Mouse (Mus musculus) myocyte (in vitro differentiated cells): Measurements from ENCODE around the gene Cyp2j13.

Experiments used
- CEBPB ChIP-seq: IDR thresholded peaks from 2 replicates; pipeline ENCODE4 v1.6.1; 2011; ENCODE audit warnings: mild to moderate bottlenecking, moderate library complexity; ENCODE audit not compliant: poor library complexity, insufficient read depth, severe bottlenecking
- E2F4 ChIP-seq: IDR thresholded peaks from one replicate; pipeline ENCODE4 v1.6.1; 2011; ENCODE audit warnings: mild to moderate bottlenecking, control low read depth, moderate library complexity; ENCODE audit not compliant: insufficient read depth
- MYOD1 ChIP-seq, 3 experiments: IDR thresholded peaks; one replicate each; pipeline ENCODE4 v1.6.1; 2011; ENCODE audit warnings: control low read depth in 2 of 3, low read depth in 2 of 3, mild to moderate bottlenecking in 2 of 3, moderate library complexity in 1 of 3; ENCODE audit not compliant: insufficient read length in 2 of 3, control insufficient read depth in 1 of 3
- MYOG ChIP-seq, 3 experiments: IDR thresholded peaks; one replicate each; pipeline ENCODE4 v1.6.1; 2011; ENCODE audit warnings: control low read depth in 2 of 3, low read depth in 2 of 3, mild to moderate bottlenecking in 2 of 3; ENCODE audit not compliant: insufficient read length in 2 of 3, control insufficient read depth in 1 of 3, insufficient read depth in 1 of 3
- POLR2A ChIP-seq: IDR thresholded peaks from one replicate; pipeline ENCODE4 v1.6.1; 2011; ENCODE audit warnings: low read depth, mild to moderate bottlenecking, control low read depth, moderate library complexity; ENCODE audit not compliant: insufficient read length
- USF1 ChIP-seq: IDR thresholded peaks from one replicate; pipeline ENCODE4 v1.6.1; 2011; ENCODE audit warnings: low read depth, mild to moderate bottlenecking, control low read depth, moderate library complexity

DNA sequence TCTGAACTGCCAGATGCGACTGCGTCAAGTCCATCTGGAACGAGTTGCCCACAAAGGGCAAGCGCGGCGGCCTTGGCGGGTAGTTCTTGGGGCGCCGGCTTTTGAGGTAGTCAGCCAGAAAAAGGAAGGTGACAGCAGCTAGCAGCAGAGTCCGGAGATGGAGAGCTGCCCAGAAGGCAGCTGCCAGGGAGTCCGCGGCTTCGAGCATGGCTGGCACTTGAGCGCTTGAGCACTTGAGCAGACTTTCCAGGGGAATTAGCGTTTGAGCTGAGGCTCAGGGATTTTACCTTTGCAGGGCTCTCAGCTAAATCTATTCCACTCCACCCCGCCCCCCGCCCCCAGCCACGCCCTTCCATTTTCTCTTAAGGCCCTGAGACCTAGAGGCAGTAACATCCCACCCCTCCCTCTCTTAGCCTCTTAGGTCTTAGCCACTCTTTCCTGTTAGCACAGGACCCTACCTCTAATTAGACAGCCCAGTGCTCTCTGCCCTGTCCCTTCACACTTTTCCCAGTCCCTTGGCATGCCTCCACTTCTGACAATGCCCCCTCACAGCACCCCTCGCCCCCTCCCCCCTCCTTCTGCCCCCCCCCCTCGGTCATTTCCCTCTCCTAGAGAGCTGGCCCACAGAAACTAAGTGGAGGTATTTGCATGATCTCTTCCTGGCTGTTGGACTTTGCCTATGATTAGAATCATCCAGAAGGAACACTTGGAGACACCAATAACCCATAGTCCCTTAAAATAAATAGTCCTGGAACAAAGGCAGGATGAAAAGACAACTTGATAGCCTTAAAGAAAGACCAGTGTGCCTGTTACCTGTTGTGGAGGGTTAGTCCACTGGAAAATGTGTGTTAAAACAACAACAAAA lies at the start of gene Cyp2j13:
- no peak for TF ChIP-seq POLR2A
- TF ChIP-seq MYOG (IDR thresholded peaks at IDR 0.05; ENCODE audit: control insufficient read depth in 1 of 3, insufficient read depth in 1 of 3, insufficient read length in 2 of 3, low read depth in 2 of 3) = peak in 1 of 3 experiments; percentile 23
- no peak for TF ChIP-seq E2F4
- no peak for TF ChIP-seq USF1
- no peak for TF ChIP-seq CEBPB
- no peak for TF ChIP-seq MYOD1 (IDR thresholded peaks at IDR 0.05; ENCODE audit: control insufficient read depth in 1 of 3, insufficient read length in 2 of 3, low read depth in 2 of 3)
